Mouse (Mus musculus): ENCODE measurements at regions not wholly inside any gene's neighbourhood (a gene's known extent, or its start where the extent isn't known, plus 50 kb on each side); places are given as distances from the start of the nearest gene placed in this dataset.

DNA sequence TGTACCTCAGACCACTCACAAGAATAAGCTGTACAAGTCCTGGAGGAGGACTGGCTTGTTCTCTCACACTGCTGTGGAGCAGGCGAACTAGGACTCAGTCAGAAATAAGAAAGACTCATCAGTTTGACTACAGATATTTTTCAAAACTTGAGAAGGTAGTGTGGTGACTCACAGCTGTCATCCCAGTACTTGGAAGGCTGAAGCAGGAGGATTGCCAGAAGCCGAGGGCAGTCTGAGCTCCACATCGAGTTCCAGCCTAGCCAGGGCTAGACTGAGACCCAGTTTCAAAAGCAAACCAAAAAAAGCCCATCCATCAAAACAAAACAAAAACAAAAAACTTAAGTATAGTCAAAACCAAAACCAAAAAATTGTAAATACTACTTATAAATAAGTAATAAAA lies 197.8 kb upstream of the Mkln1 start:
- H3K27ac ChIP-seq (ENCODE audit: low read depth, low read length), result no peak overlapping the region
- TF ChIP-seq CTCF (IDR thresholded peaks at IDR 0.05), result no peak
- 92% methylated on average over 3 of the region's 3 CpGs for WGBS

DNA sequence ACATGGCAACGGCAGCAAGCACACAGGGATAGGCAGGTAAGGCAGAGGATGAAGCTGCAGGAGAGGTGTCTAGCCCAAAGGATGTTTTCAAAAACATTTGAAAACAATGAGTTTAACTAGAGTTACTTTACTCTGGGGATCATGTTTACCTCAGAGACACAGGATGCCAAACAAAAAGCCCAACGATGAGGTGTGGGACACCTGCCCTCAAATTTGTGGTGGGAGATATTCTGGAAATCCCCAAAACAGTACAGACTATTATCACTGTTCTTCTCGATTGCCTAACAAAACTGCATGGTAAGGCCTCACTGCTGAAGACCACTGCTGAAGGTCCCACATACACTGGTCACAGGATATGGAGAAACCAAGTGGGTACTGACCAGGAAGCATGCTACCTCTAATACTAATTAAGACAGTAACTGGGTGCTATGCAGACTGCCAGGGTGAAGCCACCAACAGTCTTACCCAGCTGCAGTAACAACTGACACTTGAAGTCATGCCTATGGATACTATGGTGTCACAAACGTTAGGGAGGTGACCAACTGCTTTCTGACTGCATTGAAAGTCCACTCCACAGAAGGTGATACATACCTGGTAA lies 197.1 kb upstream of the Mkln1 start:
- Histone ChIP-seq H3K27me3 (ENCODE audit: insufficient read depth, low read length) (no peaks in the 10 kb centered on the region), H3K4me2 (ENCODE audit: low read depth, low read length, poor library complexity, severe bottlenecking) (no peak overlapping the region), H3K9me3 (ENCODE audit: low read length) (no peaks in the 10 kb centered on the region), H3K4me1 (ENCODE audit: insufficient read depth, low read length) (no peaks in the 10 kb centered on the region), H3K27ac (ENCODE audit: low read depth, low read length) (no peak overlapping the region), H3K36me3 (ENCODE audit: insufficient read depth, low read length) (no peaks in the 10 kb centered on the region), H3K9ac (replicated peaks; ENCODE audit: low read length, poor library complexity, severe bottlenecking) (no peak overlapping the region), H3K4me3 (ENCODE audit: low read depth, low read length) (no peak overlapping the region)
- WGBS, result 92% methylated on average over 4 of the region's 4 CpGs
- DNase-seq (ENCODE audit: low spot score) (no peak), ATAC-seq (ENCODE audit: low FRiP score) (no peak)
- TF ChIP-seq CTCF (IDR thresholded peaks at IDR 0.05), result no peak

More for the DNA sequence above, 197.8 kb upstream of the Mkln1 start:
- no peak overlapping the region for H3K4me3 ChIP-seq (ENCODE audit: low read depth, low read length)
- H3K4me2 ChIP-seq (ENCODE audit: low read depth, low read length, poor library complexity, severe bottlenecking), result no peak overlapping the region
- no peaks in the 10 kb centered on the region for H3K36me3 ChIP-seq (ENCODE audit: insufficient read depth, low read length)
- no peak overlapping the region for H3K9ac ChIP-seq (replicated peaks; ENCODE audit: low read length, poor library complexity, severe bottlenecking)
- no peaks in the 10 kb centered on the region for H3K27me3 ChIP-seq (ENCODE audit: insufficient read depth, low read length)
- no peaks in the 10 kb centered on the region for H3K9me3 ChIP-seq (ENCODE audit: low read length)
- H3K4me1 ChIP-seq (ENCODE audit: insufficient read depth, low read length), result no peaks in the 10 kb centered on the region
- ATAC-seq (ENCODE audit: low FRiP score) (no peak), DNase-seq (ENCODE audit: low spot score) (no peak)

DNA sequence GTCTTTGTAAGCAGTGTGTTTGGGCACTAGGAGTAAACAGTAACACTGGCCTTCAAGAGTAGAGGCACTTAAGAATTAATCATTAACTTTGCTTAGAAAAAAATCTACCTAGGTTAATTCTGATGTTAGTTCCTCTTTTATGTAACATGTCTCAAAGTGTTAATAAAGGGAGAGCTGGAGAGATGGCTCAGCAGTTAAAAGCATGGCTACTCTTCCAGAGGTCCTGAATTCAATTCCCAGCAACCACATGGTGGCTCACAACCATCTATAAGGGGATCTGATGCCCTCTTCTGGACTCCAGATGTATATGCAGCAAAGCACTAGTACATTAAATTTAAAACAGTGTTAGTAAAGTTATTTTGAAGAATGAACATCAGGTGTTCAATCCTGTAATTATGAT lies 195.9 kb upstream of the Mkln1 start:
- no peak overlapping the region for H3K4me2 ChIP-seq (ENCODE audit: low read depth, low read length, poor library complexity, severe bottlenecking)
- H3K9ac ChIP-seq (replicated peaks; ENCODE audit: low read length, poor library complexity, severe bottlenecking), result no peak overlapping the region
- H3K36me3 ChIP-seq (ENCODE audit: insufficient read depth, low read length), result no peaks in the 10 kb centered on the region
- ATAC-seq (ENCODE audit: low FRiP score) (no peak), DNase-seq (ENCODE audit: low spot score) (no peak)
- H3K27ac ChIP-seq (ENCODE audit: low read depth, low read length), result no peak overlapping the region
- no peaks in the 10 kb centered on the region for H3K9me3 ChIP-seq (ENCODE audit: low read length)
- peak; percentile 4; the same call in 1 of the 2 replicates for TF ChIP-seq CTCF (IDR thresholded peaks at IDR 0.05)
- H3K4me1 ChIP-seq (ENCODE audit: insufficient read depth, low read length), result no peaks in the 10 kb centered on the region
- H3K4me3 ChIP-seq (ENCODE audit: low read depth, low read length), result no peak overlapping the region
- H3K27me3 ChIP-seq (ENCODE audit: insufficient read depth, low read length), result no peaks in the 10 kb centered on the region

DNA sequence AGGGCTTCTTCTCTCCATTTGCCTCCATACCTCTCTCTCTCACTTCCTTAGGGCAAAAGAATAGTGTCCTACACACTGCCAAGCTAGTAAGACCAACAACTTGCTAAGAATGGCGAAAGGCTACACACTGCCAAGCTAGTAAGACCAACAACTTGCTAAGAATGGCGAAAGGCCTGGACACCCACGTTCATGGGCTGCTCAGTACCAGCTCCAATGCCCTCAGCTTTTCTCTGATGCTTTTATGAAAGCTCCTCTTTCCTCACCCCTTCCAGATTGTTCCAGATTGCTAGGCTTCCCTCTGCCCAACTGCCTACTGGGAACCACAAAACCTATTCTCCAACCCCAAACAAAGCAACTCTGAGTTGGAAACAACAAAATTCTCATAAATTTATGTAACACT lies 194.1 kb upstream of the Mkln1 start:
- WGBS, result 90% methylated on average over 3 of the region's 3 CpGs
- H3K9me3 ChIP-seq (ENCODE audit: low read length), result no peaks in the 10 kb centered on the region
- no peak for TF ChIP-seq CTCF (IDR thresholded peaks at IDR 0.05)

DNA sequence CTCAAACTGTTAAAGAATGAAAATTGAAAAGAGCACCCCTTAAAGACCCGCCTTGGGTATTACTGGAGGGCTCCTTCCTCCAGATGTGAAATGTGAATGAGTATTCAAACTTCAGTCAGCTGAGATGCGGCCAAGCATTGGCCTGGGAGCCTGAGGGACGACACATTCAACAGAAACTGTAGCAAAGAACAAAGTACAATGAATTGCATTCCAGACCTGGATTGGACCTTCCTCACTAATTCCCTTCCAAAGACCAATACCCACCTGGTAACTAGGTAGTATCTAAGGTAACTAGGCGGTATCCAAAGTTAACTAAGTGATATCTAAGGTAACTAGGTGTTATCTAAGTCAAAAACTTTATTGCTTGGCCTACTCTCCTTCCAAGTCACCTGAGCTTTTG lies 193.7 kb upstream of the Mkln1 start:
- ATAC-seq (ENCODE audit: low FRiP score) (no peak), DNase-seq (ENCODE audit: low spot score) (no peak)
- H3K9me3 ChIP-seq (ENCODE audit: low read length), result no peaks in the 10 kb centered on the region
- no peaks in the 10 kb centered on the region for H3K36me3 ChIP-seq (ENCODE audit: insufficient read depth, low read length)
- H3K4me3 ChIP-seq (ENCODE audit: low read depth, low read length), result no peak overlapping the region
- no peak overlapping the region for H3K27ac ChIP-seq (ENCODE audit: low read depth, low read length)
- no peak for TF ChIP-seq CTCF (IDR thresholded peaks at IDR 0.05)
- H3K4me2 ChIP-seq (ENCODE audit: low read depth, low read length, poor library complexity, severe bottlenecking), result no peak overlapping the region
- H3K9ac ChIP-seq (replicated peaks; ENCODE audit: low read length, poor library complexity, severe bottlenecking), result no peak overlapping the region
- no peaks in the 10 kb centered on the region for H3K27me3 ChIP-seq (ENCODE audit: insufficient read depth, low read length)
- 83% methylated on average over 4 of the region's 4 CpGs for WGBS
- H3K4me1 ChIP-seq (ENCODE audit: insufficient read depth, low read length), result no peaks in the 10 kb centered on the region

More for the DNA sequence above, 194.1 kb upstream of the Mkln1 start:
- Histone ChIP-seq H3K27ac (ENCODE audit: low read depth, low read length) (no peak overlapping the region), H3K4me3 (ENCODE audit: low read depth, low read length) (no peak overlapping the region), H3K27me3 (ENCODE audit: insufficient read depth, low read length) (no peaks in the 10 kb centered on the region), H3K9ac (replicated peaks; ENCODE audit: low read length, poor library complexity, severe bottlenecking) (no peak overlapping the region), H3K4me1 (ENCODE audit: insufficient read depth, low read length) (no peaks in the 10 kb centered on the region), H3K4me2 (ENCODE audit: low read depth, low read length, poor library complexity, severe bottlenecking) (no peak overlapping the region), H3K36me3 (ENCODE audit: insufficient read depth, low read length) (no peaks in the 10 kb centered on the region)
- DNase-seq (ENCODE audit: low spot score) (no peak), ATAC-seq (ENCODE audit: low FRiP score) (no peak)

DNA sequence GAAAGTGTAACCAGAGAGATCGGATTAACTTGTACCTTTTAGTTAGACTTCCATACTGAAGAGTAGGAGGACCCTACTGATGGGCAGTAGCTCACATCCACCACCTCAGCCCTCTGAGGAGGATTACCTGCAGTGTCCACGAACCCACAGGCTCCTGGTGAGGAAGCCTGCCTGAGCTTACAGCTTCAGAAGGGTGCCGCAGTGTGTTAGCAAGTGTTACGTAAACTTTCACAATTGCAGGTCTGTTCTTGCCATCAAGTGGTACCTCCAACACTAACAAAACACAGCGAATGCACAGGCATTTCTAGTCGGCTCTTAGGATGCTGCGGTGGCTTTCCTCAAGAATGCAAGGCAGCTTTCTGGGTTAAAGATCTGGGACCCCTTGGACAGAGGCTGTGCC lies 192.4 kb upstream of the Mkln1 start:
- Histone ChIP-seq H3K4me3 (ENCODE audit: low read depth, low read length) (no peak overlapping the region), H3K27ac (ENCODE audit: low read depth, low read length) (no peak overlapping the region), H3K9me3 (ENCODE audit: low read length) (no peaks in the 10 kb centered on the region), H3K36me3 (ENCODE audit: insufficient read depth, low read length) (no peaks in the 10 kb centered on the region), H3K27me3 (ENCODE audit: insufficient read depth, low read length) (no peaks in the 10 kb centered on the region), H3K4me1 (ENCODE audit: insufficient read depth, low read length) (no peaks in the 10 kb centered on the region), H3K4me2 (ENCODE audit: low read depth, low read length, poor library complexity, severe bottlenecking) (no peak overlapping the region), H3K9ac (replicated peaks; ENCODE audit: low read length, poor library complexity, severe bottlenecking) (no peak overlapping the region)
- no peak for ATAC-seq (ENCODE audit: low FRiP score)
- 84% methylated on average over 7 of the region's 7 CpGs for WGBS
- no peak for DNase-seq (ENCODE audit: low spot score)
- no peak for TF ChIP-seq CTCF (IDR thresholded peaks at IDR 0.05)
